In genomic region chr5:3802433-3803291, GRCm38 (mm10) we compare ENCODE assay signal across 7 mouse cellular contexts. TPM values are rescaled to one million over a fixed set of nuclear protein-coding genes. Genes with fewer than 3 reads are reported as not detected.
DNase-seq lines count a peak whose midpoint lies in the region; ATAC-seq lines count a peak whose summit lies in the region.

Ankib1 (minus strand) TSS chr5:3802925.
Krit1 (plus strand) TSS chr5:3803184.

- no peaks in the 10 kb centered on the region for H3K9me3 ChIP-seq in embryonic facial prominence, embryonic 10.5 days
- no peaks in the 10 kb centered on the region for H3K9me3 ChIP-seq in limb, embryonic 11.5 days (ENCODE audit: control insufficient read depth, low read length)
- H3K9me3 ChIP-seq in midbrain, embryonic 14.5 days (ENCODE audit: control insufficient read depth, low read length), result no peaks in the 10 kb centered on the region

- peaks cover 27% of the 10 kb centered on the region for H3K4me1 ChIP-seq in embryonic facial prominence, embryonic 10.5 days
- 0 out of 2 replicates have a peak, but pooled peaks cover 3% of the 10 kb centered on the region for H3K4me1 ChIP-seq in limb, embryonic 11.5 days (ENCODE audit: control insufficient read depth, insufficient read depth, low read length)
- peaks cover 16% of the 10 kb centered on the region for H3K4me1 ChIP-seq in midbrain, embryonic 14.5 days (ENCODE audit: control insufficient read depth, insufficient read depth, low read length)

- H3K27me3 ChIP-seq in embryonic facial prominence, embryonic 10.5 days (replicated peaks; ENCODE audit: low read depth, poor library complexity, severe bottlenecking), result no peaks in the 10 kb centered on the region
- H3K27me3 ChIP-seq in limb, embryonic 11.5 days (ENCODE audit: control insufficient read depth, insufficient read depth, low read length), result no peaks in the 10 kb centered on the region
- no peaks in the 10 kb centered on the region for H3K27me3 ChIP-seq in midbrain, embryonic 14.5 days (ENCODE audit: control insufficient read depth, insufficient read depth, low read length)

- DNase-seq in adrenal gland, postnatal 10 days, result peak; percentile 95
- peak; percentile 91 for DNase-seq in embryonic facial prominence, embryonic 10.5 days (ENCODE audit: low spot score)
- peak; percentile 92 for DNase-seq in kidney, adult 18-20 months
- DNase-seq in limb, embryonic 11.5 days (ENCODE audit: low spot score), result peak; percentile 91
- DNase-seq in midbrain, embryonic 14.5 days, result peak; percentile 94
- peak; percentile 73 to 86 for DNase-seq in spleen, adult 18-20 months

- peak; percentile 81 for ATAC-seq in granulocyte monocyte progenitor cell, adult 5-6 weeks (replicated peaks; ENCODE audit: poor library complexity, severe bottlenecking)
- ATAC-seq in limb, embryonic 11.5 days (ENCODE audit: insufficient number of reproducible peaks, low FRiP score, low TSS enrichment, low read depth), result peak; percentile 93
- ATAC-seq in midbrain, embryonic 14.5 days (ENCODE audit: low FRiP score, low TSS enrichment), result peak; percentile 96

- H3K36me3 ChIP-seq in embryonic facial prominence, embryonic 10.5 days (replicated peaks), result no peaks in the 10 kb centered on the region
- no peaks in the 10 kb centered on the region for H3K36me3 ChIP-seq in limb, embryonic 11.5 days (ENCODE audit: control insufficient read depth, insufficient read depth, low read length)
- H3K36me3 ChIP-seq in midbrain, embryonic 14.5 days (ENCODE audit: control insufficient read depth, insufficient read depth, low read length), result peaks cover 4% of the 10 kb centered on the region; the same call in 1 of the 2 replicates

- peak within 1 kb of the TSS; percentile 90 for H3K4me2 ChIP-seq in limb, embryonic 11.5 days (ENCODE audit: low read depth, severe bottlenecking)
- H3K4me2 ChIP-seq in midbrain, embryonic 14.5 days (ENCODE audit: low read length), result peak within 1 kb of the TSS; percentile 87

- peak within 1 kb of the TSS; percentile 87 for H3K4me3 ChIP-seq in embryonic facial prominence, embryonic 10.5 days
- peak within 1 kb of the TSS; percentile 85 for H3K4me3 ChIP-seq in limb, embryonic 11.5 days (ENCODE audit: low read depth, low read length)
- H3K4me3 ChIP-seq in midbrain, embryonic 14.5 days (replicated peaks; ENCODE audit: low read depth, low read length), result peak within 1 kb of the TSS; percentile 87

- WGBS in embryonic facial prominence, embryonic 10.5 days, result under 1% methylated on average over 109 of the region's 109 CpGs
- WGBS in limb, embryonic 11.5 days, result under 1% methylated on average over 109 of the region's 109 CpGs
- WGBS in midbrain, embryonic 14.5 days, result under 1% methylated on average over 87 of the region's 109 CpGs

- peak within 1 kb of the TSS; percentile 91 for H3K27ac ChIP-seq in embryonic facial prominence, embryonic 10.5 days (replicated peaks)
- peak within 1 kb of the TSS; percentile 72 for H3K27ac ChIP-seq in limb, embryonic 11.5 days (replicated peaks; ENCODE audit: low read depth, low read length)
- H3K27ac ChIP-seq in midbrain, embryonic 14.5 days (replicated peaks; ENCODE audit: low read depth, low read length), result peak within 1 kb of the TSS; percentile 90

- peak within 1 kb of the TSS; percentile 83 for H3K9ac ChIP-seq in limb, embryonic 11.5 days (ENCODE audit: low read length)
- H3K9ac ChIP-seq in midbrain, embryonic 14.5 days (replicated peaks; ENCODE audit: low read length), result peak within 1 kb of the TSS; percentile 83

RNA-seq across cellular contexts. Expression of gene Ankib1, which starts in this region (rescaled TPM):
- total RNA-seq in adrenal gland, postnatal 10 days (2021), result 10 to 100 TPM; 47.8 to 53.0 TPM
- polyA plus RNA-seq in embryonic facial prominence, embryonic 10.5 days (2016; fragmentation: Nextera tagmentation; extraction: Ambion mirVana), result 9.2 and 9.3 TPM in 2 replicates
- 19.2 and 27.2 TPM in 2 replicates for total RNA-seq in granulocyte monocyte progenitor cell, adult 5-6 weeks (2014; fragmentation: Nextera tagmentation)
- total RNA-seq in granulocyte monocyte progenitor cell, adult 5-6 weeks (2017), result 26.7 and 38.1 TPM in 2 replicates
- 10.8 and 12.4 TPM in 2 replicates for polyA plus RNA-seq in limb, embryonic 11.5 days (2014; fragmentation: Nextera tagmentation; extraction: Ambion mirVana)
- polyA plus RNA-seq in midbrain, embryonic 14.5 days (2014; fragmentation: Nextera tagmentation; extraction: Ambion mirVana), result 19.5 and 25.6 TPM in 2 replicates

RNA-seq across cellular contexts. Expression of gene Krit1, which starts in this region (rescaled TPM):
- total RNA-seq in adrenal gland, postnatal 10 days (2021), result 10 to 100 TPM; 34.0 to 44.6 TPM
- polyA plus RNA-seq in embryonic facial prominence, embryonic 10.5 days (2016; fragmentation: Nextera tagmentation; extraction: Ambion mirVana), result 57.1 and 57.8 TPM in 2 replicates
- 46.1 and 60.6 TPM in 2 replicates for total RNA-seq in granulocyte monocyte progenitor cell, adult 5-6 weeks (2014; fragmentation: Nextera tagmentation)
- 46.8 and 53.2 TPM in 2 replicates for total RNA-seq in granulocyte monocyte progenitor cell, adult 5-6 weeks (2017)
- polyA plus RNA-seq in limb, embryonic 11.5 days (2014; fragmentation: Nextera tagmentation; extraction: Ambion mirVana), result 52.0 and 55.1 TPM in 2 replicates
- 56.9 and 68.8 TPM in 2 replicates for polyA plus RNA-seq in midbrain, embryonic 14.5 days (2014; fragmentation: Nextera tagmentation; extraction: Ambion mirVana)

Comparison
In these comparisons a context has a peak if more than half of its experiments do, and no peak if none do; other contexts are left out.
1. Peak in every context shown above with its lines: DNase-seq, ATAC-seq, H3K4me3 ChIP-seq and H3K27ac ChIP-seq.